Mouse (Mus musculus): Measurements from ENCODE around the gene Stim2.

GRCm38 (mm10) chr5:54159156-54159793, 161.0 kb downstream of the Stim2 start:
- TF ChIP-seq CTCF (IDR thresholded peaks at IDR 0.05; ENCODE audit: borderline replicate concordance, control insufficient read depth, extremely low read depth, insufficient read depth, low read length, poor library complexity) (no peak), POLR2A (IDR thresholded peaks at IDR 0.05; ENCODE audit: control insufficient read depth, extremely low read depth, insufficient read depth, low read length, poor library complexity) (no peak)

Measured in thymus, adult 2 months (tissue).